Mouse (Mus musculus): Measurements from ENCODE around the gene BC048562.

Gene BC048562

GRCm38 (mm10) chr9:108456953-108457352, 20.7 kb downstream of the BC048562 start:
- H3K27me3 ChIP-seq (ENCODE audit: control insufficient read depth, insufficient read depth, low read length, poor library complexity, severe bottlenecking) = no peaks in the 10 kb centered on the region
- no peaks in the 10 kb centered on the region for H3K36me3 ChIP-seq (ENCODE audit: control insufficient read depth, insufficient read depth, low read length, poor library complexity, severe bottlenecking)
- DNase-seq (ENCODE audit: low read depth, low spot score) = no peak

GRCm38 (mm10) chr9:108459939-108460318, 23.6 kb downstream of the BC048562 start:
- H3K36me3 ChIP-seq (ENCODE audit: control insufficient read depth, insufficient read depth, low read length, poor library complexity, severe bottlenecking) = peaks cover 3% of the 10 kb centered on the region
- no peak for DNase-seq (ENCODE audit: low read depth, low spot score)
- H3K27me3 ChIP-seq (ENCODE audit: control insufficient read depth, insufficient read depth, low read length, poor library complexity, severe bottlenecking) = no peaks in the 10 kb centered on the region

GRCm38 (mm10) chr9:108460319-108461178, 24.3 kb downstream of the BC048562 start, which contains the start of gene Ccdc71:
TSS of gene Ccdc71 (plus strand) at chr9:108460527.
- Histone ChIP-seq H3K36me3 (ENCODE audit: control insufficient read depth, insufficient read depth, low read length, poor library complexity, severe bottlenecking) (peaks cover 3% of the 10 kb centered on the region), H3K27me3 (ENCODE audit: control insufficient read depth, insufficient read depth, low read length, poor library complexity, severe bottlenecking) (no peaks in the 10 kb centered on the region)
- DNase-seq (ENCODE audit: low read depth, low spot score) = peak; percentile 89

DNA sequence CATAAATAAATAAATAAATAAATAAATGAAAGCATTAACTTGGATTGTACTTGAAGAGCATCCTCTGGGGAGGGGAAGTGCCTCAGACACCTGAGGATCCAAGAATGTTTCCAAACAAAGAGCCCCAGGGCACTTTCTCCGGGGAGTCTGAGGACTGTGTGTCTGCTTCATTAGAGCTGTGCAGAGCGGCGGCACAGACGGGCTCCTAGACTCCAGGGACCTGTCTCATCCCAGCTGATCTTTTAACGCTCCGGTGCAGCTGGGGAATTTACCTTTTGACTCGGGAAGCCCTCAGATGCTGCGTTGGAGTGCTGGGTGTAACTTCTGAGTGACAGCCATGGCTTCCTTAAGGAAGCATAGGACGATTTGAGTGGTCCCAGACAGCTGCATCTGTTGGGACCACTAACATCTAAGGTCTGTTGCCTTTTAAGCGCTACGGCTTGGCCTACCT, 24.9 kb downstream of the BC048562 start, which contains the start of gene Klhdc8b:
Klhdc8b (minus strand) TSS at position 401 of the 451 bp plus-strand sequence.
- H3K27me3 ChIP-seq (ENCODE audit: control insufficient read depth, insufficient read depth, low read length, poor library complexity, severe bottlenecking) = no peaks in the 10 kb centered on the region
- DNase-seq (ENCODE audit: low read depth, low spot score) = no peak

GRCm38 (mm10) chr9:108461675-108462074, 25.4 kb downstream of the BC048562 start:
- DNase-seq (ENCODE audit: low read depth, low spot score) = no peak
- peaks cover 3% of the 10 kb centered on the region for H3K36me3 ChIP-seq (ENCODE audit: control insufficient read depth, insufficient read depth, low read length, poor library complexity, severe bottlenecking)
- H3K27me3 ChIP-seq (ENCODE audit: control insufficient read depth, insufficient read depth, low read length, poor library complexity, severe bottlenecking) = no peaks in the 10 kb centered on the region

More for the DNA sequence above, 24.9 kb downstream of the BC048562 start, which contains the start of gene Klhdc8b:
- H3K36me3 ChIP-seq (ENCODE audit: control insufficient read depth, insufficient read depth, low read length, poor library complexity, severe bottlenecking) = peaks cover 3% of the 10 kb centered on the region

- Histone ChIP-seq H3K27me3 (ENCODE audit: control insufficient read depth, insufficient read depth, low read length, poor library complexity, severe bottlenecking) (no peaks in the 10 kb centered on the region), H3K36me3 (ENCODE audit: control insufficient read depth, insufficient read depth, low read length, poor library complexity, severe bottlenecking) (peaks cover 6% of the 10 kb centered on the region)
- DNase-seq (ENCODE audit: low read depth, low spot score) = no peak
Measured at GRCm38 (mm10) chr9:108462192-108462591, 25.9 kb downstream of the BC048562 start.

GRCm38 (mm10) chr9:108463713-108464112, 27.4 kb downstream of the BC048562 start:
- no peak for DNase-seq (ENCODE audit: low read depth, low spot score)
- H3K36me3 ChIP-seq (ENCODE audit: control insufficient read depth, insufficient read depth, low read length, poor library complexity, severe bottlenecking) = peaks cover 6% of the 10 kb centered on the region
- H3K27me3 ChIP-seq (ENCODE audit: control insufficient read depth, insufficient read depth, low read length, poor library complexity, severe bottlenecking) = no peaks in the 10 kb centered on the region

- peaks cover 6% of the 10 kb centered on the region for H3K36me3 ChIP-seq (ENCODE audit: control insufficient read depth, insufficient read depth, low read length, poor library complexity, severe bottlenecking)
- DNase-seq (ENCODE audit: low read depth, low spot score) = no peak
- H3K27me3 ChIP-seq (ENCODE audit: control insufficient read depth, insufficient read depth, low read length, poor library complexity, severe bottlenecking) = no peaks in the 10 kb centered on the region
Measured at GRCm38 (mm10) chr9:108466219-108466618, 29.9 kb downstream of the BC048562 start.

DNA sequence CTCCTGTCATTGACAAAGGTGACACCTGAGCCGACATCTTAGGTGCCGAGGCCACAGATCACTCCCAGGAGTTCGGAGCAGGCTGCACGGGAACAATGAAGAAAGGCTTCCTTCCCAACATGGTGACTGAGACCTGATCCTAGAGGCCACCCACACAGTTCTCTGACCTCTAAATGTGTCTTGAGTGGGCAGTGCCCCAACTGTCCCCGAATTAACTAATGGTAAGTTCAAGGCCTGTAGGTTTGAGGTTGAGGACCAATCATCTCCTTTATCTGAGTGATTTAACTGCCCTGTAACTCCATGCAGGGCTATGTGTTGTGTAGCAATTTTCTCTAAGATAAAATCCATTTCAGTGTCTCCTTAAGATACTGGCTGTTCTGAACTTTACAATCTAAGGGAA, 33.1 kb downstream of the BC048562 start:
- no peaks in the 10 kb centered on the region for H3K27me3 ChIP-seq (ENCODE audit: control insufficient read depth, insufficient read depth, low read length, poor library complexity, severe bottlenecking)
- H3K36me3 ChIP-seq (ENCODE audit: control insufficient read depth, insufficient read depth, low read length, poor library complexity, severe bottlenecking) = 0 out of 2 replicates have a peak, but pooled peaks cover 2% of the 10 kb centered on the region
- DNase-seq (ENCODE audit: low read depth, low spot score) = no peak

DNA sequence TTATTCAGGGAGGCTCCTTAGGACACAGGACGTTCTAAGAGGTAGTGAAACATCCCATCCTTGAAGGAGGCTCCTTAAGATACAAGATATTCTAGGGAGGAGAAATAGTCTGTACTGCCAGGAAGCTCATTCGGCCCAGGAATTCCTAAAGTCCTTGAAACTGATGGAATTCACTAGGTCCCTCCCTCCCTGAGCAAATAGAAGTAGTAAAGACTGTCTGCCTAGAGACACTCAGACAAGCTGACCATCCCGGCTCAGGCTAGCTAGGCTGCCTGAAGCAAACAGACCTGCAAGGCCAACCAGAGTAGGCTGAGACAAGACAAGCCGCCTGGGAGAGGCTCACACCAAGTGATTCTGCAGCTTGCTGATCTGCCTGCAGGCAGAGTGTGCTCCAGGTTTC, 33.6 kb downstream of the BC048562 start:
- no peaks in the 10 kb centered on the region for H3K27me3 ChIP-seq (ENCODE audit: control insufficient read depth, insufficient read depth, low read length, poor library complexity, severe bottlenecking)
- DNase-seq (ENCODE audit: low read depth, low spot score) = no peak
- 0 out of 2 replicates have a peak, but pooled peaks cover 2% of the 10 kb centered on the region for H3K36me3 ChIP-seq (ENCODE audit: control insufficient read depth, insufficient read depth, low read length, poor library complexity, severe bottlenecking)

DNA sequence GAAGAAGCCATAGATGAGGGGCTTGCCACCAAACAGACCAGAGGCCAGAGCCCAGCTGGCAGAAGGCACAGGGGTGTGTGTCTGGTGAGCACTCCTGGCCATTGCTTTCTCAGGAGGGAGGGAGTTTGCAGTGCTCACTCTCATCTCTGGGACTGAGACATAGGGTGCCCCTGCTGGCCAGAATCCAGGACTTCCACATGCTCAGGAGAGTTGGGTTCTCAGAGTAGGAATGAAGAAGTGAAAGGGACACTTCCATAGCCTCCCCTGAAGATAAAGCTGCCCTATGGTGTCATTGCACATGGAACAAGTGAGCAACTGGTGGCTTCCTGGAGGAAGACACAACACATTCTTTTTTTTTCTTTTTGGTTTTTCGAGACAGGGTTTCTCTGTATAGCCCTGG, 38.2 kb downstream of the BC048562 start:
- Histone ChIP-seq H3K27me3 (ENCODE audit: control insufficient read depth, insufficient read depth, low read length, poor library complexity, severe bottlenecking) (no peaks in the 10 kb centered on the region), H3K36me3 (ENCODE audit: control insufficient read depth, insufficient read depth, low read length, poor library complexity, severe bottlenecking) (no peaks in the 10 kb centered on the region)
- no peak for DNase-seq (ENCODE audit: low read depth, low spot score)

GRCm38 (mm10) chr9:108478638-108479156, 42.4 kb downstream of the BC048562 start:
- H3K36me3 ChIP-seq (ENCODE audit: control insufficient read depth, insufficient read depth, low read length, poor library complexity, severe bottlenecking) = no peaks in the 10 kb centered on the region
- H3K27me3 ChIP-seq (ENCODE audit: control insufficient read depth, insufficient read depth, low read length, poor library complexity, severe bottlenecking) = no peaks in the 10 kb centered on the region
- DNase-seq (ENCODE audit: low read depth, low spot score) = no peak

GRCm38 (mm10) chr9:108479241-108479640, 43.0 kb downstream of the BC048562 start:
- Histone ChIP-seq H3K27me3 (ENCODE audit: control insufficient read depth, insufficient read depth, low read length, poor library complexity, severe bottlenecking) (no peaks in the 10 kb centered on the region), H3K36me3 (ENCODE audit: control insufficient read depth, insufficient read depth, low read length, poor library complexity, severe bottlenecking) (no peaks in the 10 kb centered on the region)
- no peak for DNase-seq (ENCODE audit: low read depth, low spot score)

DNA sequence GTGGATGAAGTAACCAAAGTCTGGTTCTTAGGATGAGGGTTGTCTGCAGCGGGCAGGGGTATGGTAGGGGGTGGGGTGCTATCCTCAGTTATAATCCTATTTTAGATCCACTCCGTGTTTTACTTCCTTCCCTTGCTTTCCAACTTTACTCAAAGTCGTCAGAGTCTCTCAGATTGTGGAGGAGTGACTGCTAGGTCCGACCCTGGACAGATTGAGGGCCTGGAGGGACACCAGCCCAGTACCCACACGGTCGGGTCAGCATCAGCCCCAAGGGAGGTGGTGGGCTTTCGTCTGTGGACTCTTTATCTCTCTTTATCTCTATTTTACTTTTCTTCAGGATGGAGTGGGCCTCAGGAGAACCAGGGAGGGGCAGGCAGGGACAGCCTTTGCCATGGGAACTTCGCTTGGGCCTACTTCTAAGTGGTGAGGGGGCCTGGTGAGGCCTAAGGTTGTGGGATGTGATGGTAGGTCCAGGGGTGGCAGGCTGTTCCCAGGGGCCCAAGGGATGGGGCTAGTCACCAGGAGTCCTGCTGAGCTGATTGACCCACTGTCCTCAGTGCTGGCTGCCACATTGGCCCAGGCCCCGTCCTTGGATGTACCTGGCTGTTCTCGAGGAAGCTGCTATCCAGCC, 43.6 kb downstream of the BC048562 start, which contains the start of gene Lamb2:
Lamb2 (plus strand) TSS at position 16 of the 631 bp plus-strand sequence.
- no peaks in the 10 kb centered on the region for H3K36me3 ChIP-seq (ENCODE audit: control insufficient read depth, insufficient read depth, low read length, poor library complexity, severe bottlenecking)
- no peak for DNase-seq (ENCODE audit: low read depth, low spot score)
- no peaks in the 10 kb centered on the region for H3K27me3 ChIP-seq (ENCODE audit: control insufficient read depth, insufficient read depth, low read length, poor library complexity, severe bottlenecking)
